Mouse (Mus musculus) erythroblast, embryonic 14.5 days (primary cell): ENCODE results near the gene Zwint.

Experiments
- GATA1 ChIP-seq: IDR thresholded peaks from 2 replicates; pipeline ENCODE4 v1.6.1; 2012; ENCODE audit warnings: low read length, inconsistent platforms, mixed read lengths
- TAL1 ChIP-seq: IDR thresholded peaks from 3 replicates; pipeline ENCODE4 v1.6.1; 2012; ENCODE audit warnings: low read length, inconsistent platforms, mixed read lengths

DNA sequence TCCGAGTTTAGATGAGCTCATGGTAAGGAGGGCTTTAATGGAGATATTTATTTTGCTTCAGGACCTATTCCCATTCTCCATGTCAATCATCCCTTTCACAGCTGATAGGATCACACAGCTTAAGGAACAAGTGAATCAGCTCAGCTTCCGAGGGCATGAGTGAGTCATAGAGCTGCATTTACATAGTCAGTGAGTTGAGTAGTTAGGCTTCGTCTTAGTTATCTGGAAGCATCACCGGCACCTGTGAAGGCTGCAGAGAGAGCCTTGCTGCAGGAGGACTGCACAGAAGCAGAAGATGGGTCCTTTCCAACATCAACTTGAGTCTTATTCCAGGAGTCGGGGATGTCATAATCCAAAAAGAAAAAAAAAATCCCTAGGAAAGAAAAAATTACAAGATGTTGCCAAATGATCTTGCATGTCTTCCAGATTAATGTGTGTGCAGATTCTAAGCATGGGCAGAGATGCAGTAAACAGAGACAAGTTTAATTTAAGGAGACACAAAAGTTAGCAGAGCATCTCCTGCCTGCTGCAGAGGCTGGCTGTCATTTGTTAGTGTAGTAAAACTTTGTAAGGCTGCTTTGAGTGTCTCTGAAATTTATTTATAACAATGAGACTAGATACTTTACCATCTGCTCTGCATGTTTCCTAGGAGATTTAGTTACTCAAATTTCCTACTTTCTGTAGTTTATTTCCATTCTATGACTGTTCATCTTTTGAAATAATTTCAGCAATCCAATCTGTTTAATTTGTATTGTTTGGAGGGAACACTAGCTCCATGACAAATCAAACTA is 41.3 kb upstream of the Zwint start:
- TF ChIP-seq TAL1: no peak
- no peak for TF ChIP-seq GATA1
